Mouse (Mus musculus): ENCODE measurements around the gene Foxp1. TPM values are rescaled to one million over a fixed set of nuclear protein-coding genes. Genes with fewer than 3 reads are reported as not detected.

Gene Foxp1
- polyA plus RNA-seq, 1 experiment from 2014 or later, result 107 TPM

DNA sequence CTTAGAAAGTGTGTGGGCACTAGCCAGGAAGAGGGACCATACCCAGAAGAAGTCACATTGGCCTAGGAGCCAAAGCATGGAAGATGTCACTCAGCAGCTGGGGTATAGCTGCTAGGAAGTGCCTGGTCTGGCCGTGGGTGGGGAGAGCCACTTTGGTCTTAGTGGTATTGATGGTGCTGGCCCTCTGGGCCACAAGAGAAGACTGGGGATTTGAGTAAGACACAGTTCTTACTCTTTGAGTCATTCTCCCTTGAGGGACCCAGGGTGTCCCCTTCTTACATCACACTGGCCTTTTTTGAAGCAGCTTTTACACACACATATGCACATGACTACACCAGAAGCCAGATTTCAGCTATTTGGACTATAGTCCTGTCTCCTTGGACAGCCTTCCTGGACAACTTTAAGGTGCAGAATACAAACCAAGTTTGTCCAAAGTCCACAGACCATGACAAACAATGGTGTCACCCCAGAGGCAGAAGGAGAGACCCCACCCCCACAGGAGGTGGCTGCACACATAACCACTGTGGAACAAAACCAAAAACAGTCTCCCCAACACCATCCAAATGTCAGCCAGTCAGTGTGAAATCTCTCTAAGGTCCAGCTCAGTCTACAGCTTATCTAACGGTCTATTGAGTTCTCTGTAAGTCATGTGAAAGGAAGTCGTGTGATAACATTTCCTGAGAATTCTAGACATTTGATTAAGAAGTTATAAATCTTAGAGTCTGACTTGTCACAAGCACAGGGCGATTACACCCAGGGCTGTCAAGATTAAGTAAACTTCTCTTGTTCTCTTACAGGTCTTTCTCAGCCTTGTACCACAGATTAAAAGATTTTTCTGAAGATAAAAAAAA lies 333.9 kb downstream of the Foxp1 start:
- Histone ChIP-seq H3K4me3 (no peak overlapping the region), H3K27ac (replicated peaks) (no peak overlapping the region), H3K27me3 (replicated peaks; ENCODE audit: low read depth, poor library complexity, severe bottlenecking) (no peaks in the 10 kb centered on the region), H3K36me3 (replicated peaks) (no peaks in the 10 kb centered on the region), H3K9me3 (no peaks in the 10 kb centered on the region), H3K4me1 (peaks cover 50% of the 10 kb centered on the region)
- DNase-seq (ENCODE audit: low spot score), result no peak
- 74% methylated on average over 4 of the region's 4 CpGs for WGBS

DNA sequence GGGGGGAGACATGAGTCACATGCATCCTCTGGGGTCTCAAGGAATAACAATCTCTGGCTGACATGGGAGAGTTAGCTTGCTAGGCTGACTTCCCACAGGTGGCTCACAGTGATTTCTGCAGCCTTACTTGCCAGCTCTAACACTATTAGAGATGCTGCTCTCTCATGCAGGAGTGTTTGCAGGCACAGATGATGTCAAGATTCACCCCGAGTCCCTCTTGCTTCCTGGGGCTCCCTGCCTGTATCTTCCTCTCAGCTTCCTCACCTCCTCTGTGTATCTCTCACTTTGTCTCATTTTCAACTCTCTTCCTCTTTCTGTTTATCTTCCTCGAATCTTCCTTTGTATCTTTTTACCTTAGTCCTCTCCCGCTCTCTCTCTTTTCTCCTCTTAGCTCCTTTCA lies 334.6 kb downstream of the Foxp1 start:
- no peak overlapping the region for H3K27ac ChIP-seq (replicated peaks)

GRCm38 (mm10) chr6:99187415-99187814 lies 335.1 kb downstream of the Foxp1 start:
- H3K36me3 ChIP-seq (replicated peaks), result no peaks in the 10 kb centered on the region
- H3K4me3 ChIP-seq, result no peak overlapping the region
- H3K27ac ChIP-seq (replicated peaks), result no peak overlapping the region
- DNase-seq (ENCODE audit: low spot score), result no peak
- no peaks in the 10 kb centered on the region for H3K9me3 ChIP-seq
- no peaks in the 10 kb centered on the region for H3K27me3 ChIP-seq (replicated peaks; ENCODE audit: low read depth, poor library complexity, severe bottlenecking)
- peaks cover 50% of the 10 kb centered on the region for H3K4me1 ChIP-seq
- 66% methylated on average over 2 of the region's 2 CpGs for WGBS

More for the DNA sequence above, 334.6 kb downstream of the Foxp1 start:
- no peaks in the 10 kb centered on the region for H3K27me3 ChIP-seq (replicated peaks; ENCODE audit: low read depth, poor library complexity, severe bottlenecking)
- peaks cover 50% of the 10 kb centered on the region for H3K4me1 ChIP-seq
- no peaks in the 10 kb centered on the region for H3K9me3 ChIP-seq
- no peaks in the 10 kb centered on the region for H3K36me3 ChIP-seq (replicated peaks)
- H3K4me3 ChIP-seq, result no peak overlapping the region
- no peak for DNase-seq (ENCODE audit: low spot score)
- WGBS, result 82% methylated on average over 3 of the region's 3 CpGs

DNA sequence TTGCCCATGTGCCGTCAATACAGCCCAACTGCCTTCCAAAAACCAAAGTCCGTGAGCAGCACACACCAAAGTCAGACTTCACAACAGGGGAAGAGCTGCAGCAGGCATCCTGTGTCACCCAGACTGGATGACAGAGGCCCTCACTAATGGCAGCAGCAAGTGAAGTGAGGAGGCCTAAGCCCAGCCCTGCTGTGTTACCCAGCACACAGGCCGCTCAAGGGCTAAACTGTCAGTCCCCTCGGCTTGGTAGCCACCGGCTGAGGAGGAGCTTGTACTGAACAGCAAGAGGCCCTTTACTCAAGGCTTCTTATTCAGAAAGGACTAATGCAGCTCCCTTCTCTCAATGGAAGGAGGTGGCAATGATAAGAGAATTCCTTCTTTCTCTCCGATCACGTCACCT lies 336.0 kb downstream of the Foxp1 start:
- Histone ChIP-seq H3K9me3 (no peaks in the 10 kb centered on the region), H3K4me3 (no peak overlapping the region), H3K4me1 (peaks cover 42% of the 10 kb centered on the region), H3K36me3 (replicated peaks) (no peaks in the 10 kb centered on the region), H3K27ac (replicated peaks) (peak overlapping the region; percentile 40; the same call in 1 of the 2 replicates), H3K27me3 (replicated peaks; ENCODE audit: low read depth, poor library complexity, severe bottlenecking) (no peaks in the 10 kb centered on the region)
- no peak for DNase-seq (ENCODE audit: low spot score)
- WGBS, result 49% methylated on average over 7 of the region's 7 CpGs

- H3K4me3 ChIP-seq, result no peak overlapping the region
- no peak for DNase-seq (ENCODE audit: low spot score)
- WGBS, result 92% methylated on average over 2 of the region's 2 CpGs
Observed at GRCm38 (mm10) chr6:99185797-99186196, 336.7 kb downstream of the Foxp1 start.

GRCm38 (mm10) chr6:99184051-99184450 lies 338.5 kb downstream of the Foxp1 start:
- H3K27me3 ChIP-seq (replicated peaks; ENCODE audit: low read depth, poor library complexity, severe bottlenecking), result no peaks in the 10 kb centered on the region
- no peaks in the 10 kb centered on the region for H3K9me3 ChIP-seq
- no peak overlapping the region for H3K27ac ChIP-seq (replicated peaks)
- H3K4me1 ChIP-seq, result peaks cover 21% of the 10 kb centered on the region
- DNase-seq (ENCODE audit: low spot score), result no peak
- WGBS, result 89% methylated on average over 5 of the region's 5 CpGs
- H3K4me3 ChIP-seq, result no peak overlapping the region
- H3K36me3 ChIP-seq (replicated peaks), result no peaks in the 10 kb centered on the region

More at GRCm38 (mm10) chr6:99185797-99186196, 336.7 kb downstream of the Foxp1 start:
- Histone ChIP-seq H3K4me1 (peaks cover 34% of the 10 kb centered on the region), H3K9me3 (no peaks in the 10 kb centered on the region), H3K27me3 (replicated peaks; ENCODE audit: low read depth, poor library complexity, severe bottlenecking) (no peaks in the 10 kb centered on the region), H3K27ac (replicated peaks) (no peak overlapping the region), H3K36me3 (replicated peaks) (no peaks in the 10 kb centered on the region)

DNA sequence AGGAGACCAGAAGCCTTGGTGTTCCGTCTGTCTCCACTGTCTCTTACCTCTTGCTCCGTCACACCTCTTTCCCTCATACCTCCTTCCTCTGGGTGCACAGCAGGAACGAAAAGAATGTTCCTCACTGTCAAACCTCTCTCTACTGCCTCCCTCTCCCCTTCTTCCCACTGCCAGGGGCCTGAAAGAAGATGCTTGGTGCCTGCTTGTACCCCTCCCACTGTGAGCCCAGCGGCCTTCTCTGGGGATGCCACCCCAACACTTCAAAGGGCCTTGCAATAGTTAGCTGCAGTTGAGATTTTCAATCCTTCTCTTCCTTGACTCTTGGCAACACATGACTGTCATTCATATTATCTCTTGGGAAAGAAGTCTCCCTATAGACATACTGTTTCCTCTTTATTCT lies 339.7 kb downstream of the Foxp1 start:
- Histone ChIP-seq H3K4me1 (peaks cover 11% of the 10 kb centered on the region), H3K9me3 (no peaks in the 10 kb centered on the region), H3K36me3 (replicated peaks) (no peaks in the 10 kb centered on the region), H3K27me3 (replicated peaks; ENCODE audit: low read depth, poor library complexity, severe bottlenecking) (no peaks in the 10 kb centered on the region), H3K4me3 (no peak overlapping the region), H3K27ac (replicated peaks) (no peak overlapping the region)
- 87% methylated on average over 4 of the region's 4 CpGs for WGBS
- no peak for DNase-seq (ENCODE audit: low spot score)

- Histone ChIP-seq H3K4me1 (peaks cover 26% of the 10 kb centered on the region), H3K27ac (replicated peaks) (no peak overlapping the region), H3K27me3 (replicated peaks; ENCODE audit: low read depth, poor library complexity, severe bottlenecking) (no peaks in the 10 kb centered on the region), H3K4me3 (no peak overlapping the region), H3K36me3 (replicated peaks) (no peaks in the 10 kb centered on the region), H3K9me3 (no peaks in the 10 kb centered on the region)
- WGBS, result 90% methylated on average over 3 of the region's 3 CpGs
- DNase-seq (ENCODE audit: low spot score), result no peak
Observed at GRCm38 (mm10) chr6:99176216-99176615, 346.3 kb downstream of the Foxp1 start.

- Histone ChIP-seq H3K4me1 (peaks cover 26% of the 10 kb centered on the region), H3K36me3 (replicated peaks) (no peaks in the 10 kb centered on the region), H3K27ac (replicated peaks) (peak overlapping the region; percentile 30; the same call in 1 of the 2 replicates), H3K4me3 (no peak overlapping the region), H3K27me3 (replicated peaks; ENCODE audit: low read depth, poor library complexity, severe bottlenecking) (no peaks in the 10 kb centered on the region), H3K9me3 (no peaks in the 10 kb centered on the region)
- no peak for DNase-seq (ENCODE audit: low spot score)
- 74% methylated on average over 5 of the region's 5 CpGs for WGBS
Observed at GRCm38 (mm10) chr6:99175377-99175776, 347.1 kb downstream of the Foxp1 start.

- H3K9me3 ChIP-seq, result no peaks in the 10 kb centered on the region
- H3K4me3 ChIP-seq, result no peak overlapping the region
- H3K27ac ChIP-seq (replicated peaks), result no peak overlapping the region
- peaks cover 26% of the 10 kb centered on the region for H3K4me1 ChIP-seq
- no peaks in the 10 kb centered on the region for H3K27me3 ChIP-seq (replicated peaks; ENCODE audit: low read depth, poor library complexity, severe bottlenecking)
- WGBS, result 55% methylated on average over 2 of the region's 2 CpGs
- DNase-seq (ENCODE audit: low spot score), result no peak
- H3K36me3 ChIP-seq (replicated peaks), result no peaks in the 10 kb centered on the region
Observed at GRCm38 (mm10) chr6:99173902-99174210, 348.7 kb downstream of the Foxp1 start.

GRCm38 (mm10) chr6:99173066-99173901 lies 349.2 kb downstream of the Foxp1 start:
- H3K4me1 ChIP-seq, result peaks cover 26% of the 10 kb centered on the region
- H3K36me3 ChIP-seq (replicated peaks), result no peaks in the 10 kb centered on the region
- DNase-seq (ENCODE audit: low spot score), result no peak
- 66% methylated on average over 14 of the region's 14 CpGs for WGBS
- no peaks in the 10 kb centered on the region for H3K27me3 ChIP-seq (replicated peaks; ENCODE audit: low read depth, poor library complexity, severe bottlenecking)
- H3K9me3 ChIP-seq, result no peaks in the 10 kb centered on the region
- 0 out of 2 replicates have a peak overlapping the region, but pooled peaks have one; percentile 10 for H3K27ac ChIP-seq (replicated peaks)
- H3K4me3 ChIP-seq, result no peak overlapping the region

GRCm38 (mm10) chr6:99172589-99172986 lies 349.9 kb downstream of the Foxp1 start:
- no peak overlapping the region for H3K27ac ChIP-seq (replicated peaks)
- 88% methylated on average over 6 of the region's 6 CpGs for WGBS
- DNase-seq (ENCODE audit: low spot score), result no peak
- H3K27me3 ChIP-seq (replicated peaks; ENCODE audit: low read depth, poor library complexity, severe bottlenecking), result no peaks in the 10 kb centered on the region
- H3K4me3 ChIP-seq, result no peak overlapping the region
- no peaks in the 10 kb centered on the region for H3K36me3 ChIP-seq (replicated peaks)
- peaks cover 26% of the 10 kb centered on the region for H3K4me1 ChIP-seq
- H3K9me3 ChIP-seq, result no peaks in the 10 kb centered on the region

Measured in embryonic facial prominence, embryonic 10.5 days (tissue).